Mouse (Mus musculus): ENCODE measurements at regions not wholly inside any gene's neighbourhood (a gene's known extent, or its start where the extent isn't known, plus 50 kb on each side); places are given as distances from the start of the nearest gene placed in this dataset.

GRCm38 (mm10) chr4:135034406-135034805 lies 86.0 kb upstream of the Runx3 start:
- in situ Hi-C loops (cut with MboI), result no loop called here

DNA sequence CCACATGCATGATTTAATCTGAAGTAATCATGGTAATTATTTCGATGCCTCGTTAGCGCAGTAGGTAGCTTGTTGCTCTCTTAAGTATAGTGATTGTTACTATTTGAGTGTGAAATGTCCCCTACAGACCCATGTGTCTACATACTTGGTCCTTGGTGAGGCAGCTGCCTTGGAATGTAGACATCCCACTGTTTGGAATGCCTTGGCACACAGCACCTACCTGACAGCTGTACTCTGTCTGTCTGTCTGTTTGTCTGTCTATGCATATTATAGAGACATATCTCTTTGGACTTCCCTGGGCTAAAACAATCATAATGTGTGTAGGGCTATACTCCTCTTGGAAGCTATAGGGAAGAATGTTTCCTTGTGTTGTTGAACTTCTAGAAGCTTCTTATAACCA lies 83.7 kb upstream of the Runx3 start:
- in situ Hi-C loops (cut with MboI), result no loop called here

DNA sequence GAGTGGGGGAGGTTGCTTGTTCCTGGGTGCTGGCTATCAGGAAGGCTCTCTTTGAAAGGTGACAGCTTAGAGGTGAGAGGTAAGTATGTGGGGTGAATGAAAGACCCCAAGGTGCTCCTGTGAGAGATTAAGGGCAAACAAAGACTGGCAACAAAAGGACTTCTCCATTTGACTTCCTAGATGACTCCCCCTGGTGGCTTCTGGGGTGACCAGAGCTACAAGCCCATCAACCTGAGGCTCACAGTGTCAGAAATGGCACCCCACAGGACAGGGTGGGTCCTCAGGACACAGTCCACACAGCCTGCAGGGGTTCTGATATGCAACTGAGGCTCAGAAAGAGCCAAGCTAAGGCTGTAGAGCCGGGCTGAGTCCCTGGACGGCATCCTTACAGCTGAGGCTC lies 81.2 kb upstream of the Runx3 start:
- in situ Hi-C loops (cut with MboI), result no loop called here

DNA sequence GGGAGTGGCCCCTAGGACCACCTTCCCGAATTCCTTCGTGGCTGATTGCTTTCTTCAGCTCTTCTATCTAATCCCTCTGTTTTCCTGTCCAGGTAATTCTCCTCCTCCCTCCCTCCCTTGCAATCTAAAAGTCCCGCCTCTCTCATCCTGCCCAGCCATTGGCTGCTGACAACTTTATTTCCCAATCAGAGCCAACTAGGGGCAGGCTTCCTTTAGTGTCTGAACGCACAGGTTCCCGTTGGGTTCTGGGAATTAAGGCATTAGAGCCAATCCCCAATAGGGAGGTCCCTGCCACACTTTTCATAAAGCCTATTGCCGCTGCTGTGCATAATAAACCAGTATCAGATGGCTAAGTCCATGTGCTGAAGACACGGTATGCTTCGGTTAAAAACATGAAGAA lies 78.5 kb upstream of the Runx3 start:
- in situ Hi-C loops (cut with MboI), result no loop called here

- in situ Hi-C loops (cut with MboI), result no loop called here
Observed at GRCm38 (mm10) chr4:135042501-135042900, 78.0 kb upstream of the Runx3 start.

DNA sequence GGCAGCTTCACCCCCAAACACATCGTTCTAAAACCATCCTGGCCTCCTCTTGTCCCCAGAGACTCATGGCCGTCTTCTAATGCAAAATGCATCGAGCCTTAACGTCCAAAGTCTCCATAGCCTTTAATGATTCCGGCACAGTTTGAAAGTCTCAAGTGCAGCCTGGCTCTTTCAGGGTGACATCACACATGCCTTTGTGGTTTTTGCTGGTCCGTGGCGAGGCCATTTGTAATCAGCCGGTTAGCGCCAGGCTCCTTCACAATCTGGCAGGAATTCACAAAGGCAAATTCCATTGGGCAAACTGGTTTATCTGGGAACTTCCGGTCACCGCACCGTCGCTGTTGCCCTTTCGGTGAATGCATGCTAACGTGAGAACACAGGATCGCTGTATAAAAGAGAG lies 75.4 kb upstream of the Runx3 start:
- in situ Hi-C loops (cut with MboI), result no loop called here

DNA sequence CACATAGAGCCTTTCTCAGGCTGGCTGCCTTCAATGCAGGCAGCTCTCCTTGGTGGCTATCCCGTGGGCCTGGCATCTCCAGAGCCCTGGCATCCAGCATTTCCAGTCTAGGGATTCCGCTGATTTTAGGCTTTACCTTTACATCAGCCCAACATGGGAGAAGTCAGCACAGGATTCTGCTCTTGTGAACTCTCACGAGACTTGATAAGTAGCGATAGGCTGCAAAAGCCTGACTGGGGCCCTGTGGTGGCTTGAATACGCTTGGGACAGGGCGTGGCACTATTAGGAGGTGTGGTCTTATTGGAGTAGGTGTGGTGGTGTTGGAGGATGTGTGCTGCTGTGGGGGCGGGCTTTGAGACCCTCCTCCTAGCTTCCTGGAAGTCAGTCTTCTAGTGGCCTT lies 73.8 kb upstream of the Runx3 start:
- in situ Hi-C loops (cut with MboI), result no loop called here

GRCm38 (mm10) chr4:135047251-135047650 lies 73.2 kb upstream of the Runx3 start:
- in situ Hi-C loops (cut with MboI), result no loop called here

DNA sequence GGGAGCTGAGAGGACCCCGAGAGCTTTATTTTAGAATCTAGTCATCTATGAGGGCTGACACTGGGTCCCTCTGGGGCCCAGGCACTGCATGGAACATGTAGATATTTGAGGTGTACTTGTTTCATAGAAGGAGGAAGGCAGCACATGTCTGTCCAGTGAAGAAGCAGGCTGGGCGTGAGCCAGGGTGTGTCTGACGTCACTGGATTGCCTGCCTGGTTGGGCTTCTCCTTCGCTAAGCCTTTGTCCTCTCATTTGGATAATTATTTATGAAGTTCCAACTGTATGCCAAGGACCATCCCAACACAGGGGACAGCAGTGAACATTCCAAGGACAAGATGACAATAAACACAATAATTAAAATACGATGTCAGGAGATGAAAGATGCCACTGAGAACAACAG lies 72.7 kb upstream of the Runx3 start:
- in situ Hi-C loops (cut with MboI), result no loop called here

DNA sequence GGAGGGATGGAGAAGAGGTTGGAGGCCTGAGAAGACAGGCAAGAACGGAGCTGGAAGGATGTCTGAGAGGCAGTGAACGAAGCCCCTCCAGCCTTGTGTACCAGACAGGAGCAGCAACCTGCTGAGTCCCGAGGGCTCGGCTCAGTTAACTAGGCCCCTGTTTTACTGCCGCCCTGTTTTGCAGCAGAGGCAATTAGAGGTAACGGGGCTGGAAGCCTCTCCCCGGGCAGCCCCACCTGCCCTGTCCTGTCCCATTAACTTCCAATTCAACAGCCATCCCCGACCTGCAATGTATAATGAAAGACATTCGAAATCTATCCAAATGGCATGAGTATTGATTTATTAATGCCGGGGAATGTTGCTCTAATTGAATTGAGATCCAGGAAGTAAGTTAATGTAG lies 70.5 kb upstream of the Runx3 start:
- in situ Hi-C loops (cut with MboI), result no loop called here

DNA sequence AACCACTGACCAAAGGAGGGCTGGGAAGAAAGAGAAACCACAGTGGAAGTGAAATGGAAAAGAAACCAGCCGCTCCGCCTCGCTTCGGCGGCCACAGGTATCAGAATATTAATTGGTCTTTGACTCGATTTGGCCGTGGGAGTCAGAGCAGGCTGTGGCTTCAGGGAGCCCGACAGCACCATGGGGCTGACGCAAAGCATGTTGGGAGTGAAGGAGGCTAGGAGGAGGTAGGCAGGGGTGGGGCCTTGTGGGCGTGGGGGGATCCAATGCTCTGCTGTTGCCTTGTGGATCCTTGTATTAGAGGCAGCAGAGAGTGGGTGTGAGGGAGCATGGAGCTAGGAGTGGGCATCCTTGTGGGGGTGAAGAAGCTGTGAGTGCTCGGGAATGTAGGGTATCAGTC lies 69.0 kb upstream of the Runx3 start:
- in situ Hi-C loops (cut with MboI), result no loop called here

DNA sequence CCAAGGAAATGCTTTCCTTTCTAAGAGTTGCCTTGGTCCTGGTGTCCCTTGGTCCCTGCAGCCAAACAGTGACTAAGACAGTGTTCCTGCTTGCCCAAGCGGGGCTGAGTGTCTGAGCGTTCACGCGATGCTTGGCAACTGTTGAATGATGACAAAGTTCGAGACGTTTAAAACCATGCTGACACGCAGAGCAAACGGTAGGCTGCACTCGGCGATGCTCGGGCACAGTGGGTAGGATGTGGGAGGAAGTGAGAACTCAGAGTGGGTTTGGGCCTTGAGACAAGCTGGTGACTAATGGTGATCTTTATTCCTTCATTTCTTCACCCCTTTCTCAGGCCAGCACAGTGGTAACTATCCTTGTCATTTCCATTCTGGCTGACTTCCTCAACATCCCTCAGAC lies 66.9 kb upstream of the Runx3 start:
- in situ Hi-C loops (cut with MboI), result no loop called here

DNA sequence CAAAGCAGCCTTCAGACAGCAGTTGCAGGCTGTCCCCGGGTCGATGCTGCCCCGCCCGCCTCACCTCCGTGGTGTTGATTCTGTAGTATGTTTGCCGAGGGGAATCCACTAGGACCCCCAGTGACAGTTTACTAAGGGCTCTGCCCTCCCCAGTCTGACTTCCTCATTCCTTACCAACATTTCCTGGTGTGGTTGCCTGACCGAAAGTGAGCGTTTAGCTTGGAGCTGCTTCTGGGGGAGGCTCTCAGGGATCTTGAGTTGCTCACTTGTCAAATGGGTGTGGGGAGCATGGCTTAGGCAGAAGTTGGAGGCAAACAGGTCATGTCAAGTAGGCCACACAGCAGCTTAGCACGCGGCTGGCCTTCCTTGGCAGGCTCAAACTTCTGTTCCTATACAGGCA lies 66.1 kb upstream of the Runx3 start:
- in situ Hi-C loops (cut with MboI), result no loop called here

DNA sequence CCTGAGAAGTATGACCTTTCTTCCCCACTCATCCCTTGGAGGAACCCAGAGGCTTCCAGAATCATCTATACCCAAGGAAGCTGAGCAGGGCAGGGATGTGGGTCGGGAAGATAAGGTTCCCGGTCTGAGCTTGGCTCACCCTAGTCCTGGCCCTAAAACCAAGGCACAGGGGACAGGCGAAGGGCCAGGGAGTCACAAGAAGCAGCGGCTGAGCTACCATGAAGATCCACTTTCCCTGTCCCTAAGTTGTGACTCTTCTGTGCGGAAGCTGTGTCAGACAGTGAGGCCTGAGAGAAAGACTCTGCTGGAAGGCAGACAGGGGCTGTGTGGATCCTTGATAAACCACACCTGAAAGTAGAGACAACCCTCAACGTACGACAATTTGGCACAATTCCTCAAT lies 64.1 kb upstream of the Runx3 start:
- in situ Hi-C loops (cut with MboI), result no loop called here

GRCm38 (mm10) chr4:135057286-135057685 lies 63.2 kb upstream of the Runx3 start:
- in situ Hi-C loops (cut with MboI), result no loop called here

DNA sequence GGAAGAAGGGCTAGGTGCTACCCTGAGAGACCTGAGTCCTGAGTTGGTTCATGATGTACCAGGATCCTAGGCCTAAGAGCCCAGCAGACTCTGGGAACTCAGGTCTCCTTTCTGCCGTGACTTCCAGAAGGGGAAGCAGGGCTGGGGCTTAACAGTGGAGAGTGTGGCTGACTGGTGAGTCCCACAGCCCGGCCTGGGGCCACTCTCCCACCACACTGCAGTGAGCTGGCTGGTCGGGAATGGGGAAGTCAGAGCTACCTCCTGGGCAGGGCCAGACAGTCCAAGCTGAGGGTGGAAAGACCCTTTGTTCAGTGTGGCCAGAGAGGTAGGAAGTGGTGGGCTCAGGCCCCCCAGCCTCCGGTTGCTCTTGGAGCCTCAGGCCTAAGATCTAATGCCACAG lies 61.6 kb upstream of the Runx3 start:
- in situ Hi-C loops (cut with MboI), result no loop called here

DNA sequence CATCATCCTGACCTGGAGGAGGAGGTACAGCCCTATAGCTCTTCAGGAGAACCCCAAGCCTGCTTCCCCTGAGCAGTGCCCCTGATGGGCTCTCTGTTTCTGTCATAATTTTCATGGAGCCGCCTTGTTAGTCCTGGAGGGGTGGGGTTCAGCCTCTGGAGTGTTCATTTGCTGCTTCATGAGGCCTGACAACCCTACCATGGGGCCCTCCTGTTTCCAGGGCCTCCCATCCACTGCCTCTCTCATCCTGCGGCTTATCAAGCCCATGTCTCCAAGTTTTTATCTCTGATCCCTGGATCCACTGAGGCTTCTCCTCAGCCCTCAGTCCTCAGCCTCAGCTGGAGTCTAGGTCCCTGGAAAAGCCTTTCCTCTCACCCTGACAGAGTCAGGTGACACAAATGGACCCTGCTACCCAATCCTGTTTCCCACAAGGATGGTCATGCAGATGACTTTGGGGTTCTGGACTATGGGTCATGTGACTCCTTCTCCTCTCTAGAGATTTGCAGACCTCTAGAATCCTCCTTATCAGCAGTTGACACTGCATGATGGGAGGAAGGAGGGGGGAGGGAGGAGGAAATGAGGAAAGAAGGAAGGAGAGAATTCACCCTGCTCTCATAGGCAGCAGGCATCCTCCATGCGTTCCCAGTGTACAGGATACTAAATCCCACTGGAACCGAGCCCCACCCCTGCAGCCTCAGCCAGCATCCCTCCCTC lies 59.3 kb upstream of the Runx3 start:
- in situ Hi-C loops (cut with MboI), result loop anchor here (10.0 kb wide), 1 partner anchor 264 kb away; no protein-coding TSS in a partner anchor

- in situ Hi-C loops (cut with MboI), result loop anchor here (5.0 to 10.0 kb wide), 2 partner anchors 140 to 258 kb away; no protein-coding TSS in a partner anchor
Observed at GRCm38 (mm10) chr4:135066766-135067479, 53.5 kb upstream of the Runx3 start.

DNA sequence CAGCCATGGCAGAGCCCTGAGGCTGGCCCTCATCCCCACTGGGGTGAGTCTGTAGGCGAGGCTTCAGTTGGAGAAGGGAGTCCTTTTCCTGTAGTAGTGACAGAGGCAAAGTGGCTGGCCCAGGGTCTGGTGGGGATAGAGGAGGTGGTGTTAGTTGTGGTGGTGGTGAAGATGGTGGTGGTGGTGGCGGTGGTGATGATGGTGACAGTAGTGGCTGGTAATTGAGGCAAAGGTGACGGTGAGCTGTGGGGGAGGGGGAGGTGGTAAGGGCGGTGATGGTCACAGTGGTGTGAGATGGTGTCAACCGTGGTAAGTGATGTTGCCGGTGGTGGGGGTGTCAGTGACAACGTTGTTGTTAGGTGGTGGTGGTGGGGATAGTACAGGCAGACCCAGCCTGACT lies 52.6 kb upstream of the Runx3 start:
- in situ Hi-C loops (cut with MboI), result loop anchor here (5.0 to 10.0 kb wide), 2 partner anchors 139 to 257 kb away; no protein-coding TSS in a partner anchor

DNA sequence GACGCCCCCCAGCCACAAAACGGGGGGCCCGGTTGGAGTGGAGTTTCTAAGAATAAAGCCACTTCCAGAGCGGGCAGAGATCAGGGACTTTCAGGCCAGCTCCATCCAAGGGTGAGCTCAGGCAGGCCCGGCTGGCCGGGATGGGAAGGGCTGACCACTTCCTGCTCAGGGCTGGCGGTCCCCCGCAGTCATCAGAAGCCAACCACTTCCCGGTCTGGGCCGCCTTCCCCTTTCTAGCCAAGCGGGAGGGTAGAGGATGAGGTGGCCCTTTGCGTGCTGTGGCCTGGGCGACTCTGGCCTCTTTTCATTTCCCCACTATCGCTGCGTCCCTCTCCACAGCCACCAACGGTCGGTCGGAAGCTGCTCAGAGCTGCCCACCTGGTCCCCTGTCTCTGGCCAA lies 50.6 kb upstream of the Runx3 start:
- in situ Hi-C loops (cut with MboI), result loop anchor here (5.0 to 10.0 kb wide), 2 partner anchors 137 to 255 kb away; no protein-coding TSS in a partner anchor

All from mature B cell (primary cell).